Mouse (Mus musculus) layer of hippocampus, adult 18-20 months (tissue): ENCODE data around the gene Tmem234. TPM values are rescaled to one million over a fixed set of nuclear protein-coding genes. Genes with fewer than 3 reads are reported as not detected.

Source experiments
- DNase-seq, 2 experiments: peaks; one replicate each; pipeline ENCODE4 v3.0.0; 2022; ENCODE audit warnings: low spot score in 2 of 2
- microRNA-seq, 2 experiments: library from miRNA; unstranded; fragments of <30 nt; microRNA quantifications; one replicate each; pipeline ENCODE4 v1.2.0; 2021
- total RNA-seq, 2 experiments: library from RNA; stranded (reverse); gene quantifications; 2 replicates each; pipeline ENCODE4 v1.2.3; 2021

Gene Tmem234
- total RNA-seq, 2 experiments from 2014 or later, result 73.7 to 79.8 TPM

DNA sequence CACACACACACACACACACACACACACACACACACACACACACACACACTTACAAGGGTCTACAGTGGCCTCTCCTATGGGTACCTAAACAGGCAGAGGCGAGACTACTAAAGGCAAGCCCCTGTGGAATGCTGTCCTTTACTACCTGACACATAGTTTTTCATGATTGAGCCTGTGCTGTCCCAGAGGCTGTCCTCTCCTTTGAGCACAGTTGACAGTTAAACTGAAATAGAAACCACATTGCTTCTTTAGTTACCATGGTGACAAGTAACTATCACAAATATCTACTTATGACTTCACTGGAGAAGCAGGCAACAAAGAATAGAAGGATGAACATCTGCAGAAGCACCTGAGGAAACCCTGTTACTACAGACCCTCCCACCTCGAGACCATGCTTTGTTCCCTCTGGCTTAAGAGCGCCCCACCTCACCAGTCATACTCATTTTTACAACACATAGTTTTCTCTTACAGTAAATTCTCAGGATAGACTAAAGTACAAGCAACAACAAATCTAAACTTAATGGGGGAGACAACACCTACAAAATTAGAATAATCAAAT lies 61.9 kb downstream of the Tmem234 start:
- no peak for DNase-seq

DNA sequence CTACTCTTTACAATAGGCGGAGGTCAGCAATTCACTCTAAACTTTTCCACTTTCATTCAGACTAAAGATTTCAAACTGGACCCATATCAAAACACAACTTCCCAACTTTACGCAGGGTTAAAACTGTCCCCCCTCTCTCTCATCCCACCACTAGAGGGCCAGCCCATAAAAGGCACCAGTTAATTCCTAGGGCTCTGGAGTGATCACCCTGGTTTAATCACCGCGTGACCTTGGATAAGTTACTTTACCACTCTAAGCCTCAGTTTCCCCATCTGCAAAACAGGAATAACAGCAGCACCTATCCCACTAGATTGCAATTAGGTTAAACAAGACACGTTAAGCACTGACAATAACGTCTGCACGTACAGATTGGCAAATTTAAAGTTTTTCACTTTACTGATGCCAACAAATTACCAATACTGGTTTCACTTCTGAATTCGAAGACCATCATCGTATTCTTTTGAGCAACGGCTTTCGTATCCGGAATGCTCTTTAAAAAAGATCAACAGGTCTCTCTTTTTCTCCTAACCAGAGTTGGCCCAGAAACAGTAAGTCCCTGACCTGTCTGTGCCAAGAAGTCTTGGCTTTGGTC lies 71.1 kb downstream of the Tmem234 start:
- peak in 1 of 2 experiments; percentile 58 for DNase-seq

- DNase-seq, result peak; percentile 91 to 94
Observed at GRCm38 (mm10) chr4:129672083-129672877, 71.8 kb downstream of the Tmem234 start, which contains the start of gene Kpna6. Gene Kpna6, minus strand, starts transcription at chr4:129672767.

- no peak for DNase-seq
Observed at GRCm38 (mm10) chr4:129672878-129673449, 72.5 kb downstream of the Tmem234 start.

Small RNA genes lying within 50 kb of the gene (microRNA-seq; reads per million reads assigned to microRNA genes)
- gene Mir8119, result 0 reads per million in 2 experiments

Other genes with a start within 250 kb of the Tmem234 start
- 1 to 10 TPM; 3.2 to 3.5 TPM for gene Zbtb8a, start 222.6 kb upstream of the Tmem234 start, total RNA-seq
- gene Zbtb8b, start 159.8 kb upstream of the Tmem234 start, total RNA-seq, result 1 to 10 TPM; 5.3 to 6.0 TPM
- 10 to 100 TPM; 63.0 to 63.5 TPM for gene Bsdc1, start 139.1 kb upstream of the Tmem234 start, total RNA-seq
- not detected for gene Tssk3, start 109.6 kb upstream of the Tmem234 start, total RNA-seq
- gene Fam229a, start 109.5 kb upstream of the Tmem234 start, total RNA-seq, result not detected
- 10 to 100 TPM; 72.5 to 76.6 TPM for gene Marcksl1, start 87.1 kb upstream of the Tmem234 start, total RNA-seq
- gene Hdac1, start 58.0 kb upstream of the Tmem234 start, total RNA-seq, result 10 to 100 TPM; 36.9 to 43.0 TPM
- gene Lck, start 27.0 kb upstream of the Tmem234 start, total RNA-seq, result 1 to 10 TPM; 3.4 to 3.9 TPM
- under 1 TPM; 0.51 to 0.74 TPM for gene Fam167b, start 22.1 kb upstream of the Tmem234 start, total RNA-seq
- gene Eif3i, start within 50 bp of the Tmem234 start, total RNA-seq, result 100 to 1,000 TPM; 127 to 131 TPM
- gene Dcdc2b, start 13.6 kb downstream of the Tmem234 start, total RNA-seq, result 1 to 10 TPM; 5.6 to 6.2 TPM
- 10 to 100 TPM; 36.2 to 37.4 TPM for gene Iqcc, start 18.4 kb downstream of the Tmem234 start, total RNA-seq
- 10 to 100 TPM; 55.7 to 59.1 TPM for gene Ccdc28b, start 23.3 kb downstream of the Tmem234 start, total RNA-seq
- 10 to 100 TPM; 49.9 to 51.3 TPM for gene Txlna, start 40.4 kb downstream of the Tmem234 start, total RNA-seq
- gene Kpna6, start 72.1 kb downstream of the Tmem234 start, total RNA-seq, result 10 to 100 TPM; 87.8 to 89.6 TPM
- gene Tmem39b, start 96.2 kb downstream of the Tmem234 start, total RNA-seq, result 10 to 100 TPM; 12.8 to 15.5 TPM
- gene Khdrbs1, start 141.6 kb downstream of the Tmem234 start, total RNA-seq, result 10 to 100 TPM; 82.7 to 88.7 TPM
- gene Ptp4a2, start 210.6 kb downstream of the Tmem234 start, total RNA-seq, result 100 to 1,000 TPM; 142 to 143 TPM